Mouse (Mus musculus) Muller cell, postnatal 12 days (primary cell): ENCODE results near the gene Olfr15.
"Not testable (repeated sequence)": the region's sequence is repeated elsewhere in the genome, so short reads cannot be mapped to it uniquely, and the experiment has no call there.

ENCODE experiments used
- DNase-seq: peaks from one replicate; pipeline ENCODE4 v3.0.0-alpha.2; 2015; ENCODE audit errors: inconsistent ontology term

Gene Olfr15

GRCm38 (mm10) chr16:3830588-3831109 lies at the start of gene Olfr15:
Gene Olfr15, plus strand, starts transcription at chr16:3830878.
- no peak for DNase-seq

- DNase-seq, result peak; percentile 92
These were observed 49.4 kb upstream of the Olfr15 start for GRCm38 (mm10) chr16:3781237-3781636.

GRCm38 (mm10) chr16:3788394-3788793 lies 42.3 kb upstream of the Olfr15 start:
- no peak for DNase-seq

GRCm38 (mm10) chr16:3808176-3808575 lies 22.5 kb upstream of the Olfr15 start:
- peak; percentile 67 for DNase-seq

- not testable (repeated sequence) for DNase-seq
These were observed 16.0 kb upstream of the Olfr15 start for GRCm38 (mm10) chr16:3814667-3815066.

- peak; percentile 80 for DNase-seq
These were observed 10.5 kb upstream of the Olfr15 start for GRCm38 (mm10) chr16:3820202-3820601.

GRCm38 (mm10) chr16:3828021-3828420 lies 2.7 kb upstream of the Olfr15 start:
- no peak for DNase-seq

- DNase-seq, result no peak
These were observed 951 bp upstream of the Olfr15 start for GRCm38 (mm10) chr16:3829727-3830126.

GRCm38 (mm10) chr16:3835461-3835860 lies 4.8 kb downstream of the Olfr15 start:
- DNase-seq, result no peak

- no peak for DNase-seq
These were observed 8.6 kb downstream of the Olfr15 start for GRCm38 (mm10) chr16:3839157-3839885.

- peak; percentile 29 for DNase-seq
These were observed 12.3 kb downstream of the Olfr15 start for GRCm38 (mm10) chr16:3842989-3843388.

- no peak for DNase-seq
These were observed 13.1 kb downstream of the Olfr15 start for GRCm38 (mm10) chr16:3843796-3844195.

GRCm38 (mm10) chr16:3846711-3847518 lies 16.2 kb downstream of the Olfr15 start, which contains the start of gene Zfp174:
Gene Zfp174, plus strand, starts transcription at chr16:3847268.
- peak; percentile 96 for DNase-seq

- no peak for DNase-seq
These were observed 17.2 kb downstream of the Olfr15 start for GRCm38 (mm10) chr16:3847871-3848270.

GRCm38 (mm10) chr16:3848416-3848815 lies 17.7 kb downstream of the Olfr15 start:
- DNase-seq, result no peak

GRCm38 (mm10) chr16:3851301-3851700 lies 20.6 kb downstream of the Olfr15 start:
- not testable (repeated sequence) for DNase-seq

- DNase-seq, result no peak
These were observed 21.9 kb downstream of the Olfr15 start for GRCm38 (mm10) chr16:3852586-3852985.

GRCm38 (mm10) chr16:3854437-3855182 lies 23.9 kb downstream of the Olfr15 start:
- DNase-seq, result no peak

- no peak for DNase-seq
These were observed 25.1 kb downstream of the Olfr15 start for GRCm38 (mm10) chr16:3855776-3856175.

GRCm38 (mm10) chr16:3859254-3859653 lies 28.6 kb downstream of the Olfr15 start:
- no peak for DNase-seq

- no peak for DNase-seq
These were observed 41.1 kb downstream of the Olfr15 start for GRCm38 (mm10) chr16:3871815-3872214.
